Mouse (Mus musculus) myocyte (in vitro differentiated cells): ENCODE results near the gene Thoc3.

ENCODE experiments used
- CEBPB ChIP-seq: IDR thresholded peaks from 2 replicates; pipeline ENCODE4 v1.6.1; 2011; ENCODE audit warnings: mild to moderate bottlenecking, moderate library complexity; ENCODE audit not compliant: poor library complexity, insufficient read depth, severe bottlenecking
- POLR2A ChIP-seq: IDR thresholded peaks from one replicate; pipeline ENCODE4 v1.6.1; 2011; ENCODE audit warnings: low read depth, mild to moderate bottlenecking, control low read depth, moderate library complexity; ENCODE audit not compliant: insufficient read length
- POLR2AphosphoS2 ChIP-seq: IDR thresholded peaks from one replicate; pipeline ENCODE4 v1.6.1; 2011; ENCODE audit warnings: low read depth, control low read depth; ENCODE audit not compliant: insufficient read length
- TCF12 ChIP-seq: IDR thresholded peaks from one replicate; pipeline ENCODE4 v1.6.1; 2011; ENCODE audit warnings: mild to moderate bottlenecking, control low read depth; ENCODE audit not compliant: poor library complexity, insufficient read depth, severe bottlenecking
- TCF3 ChIP-seq: IDR thresholded peaks from one replicate; pipeline ENCODE4 v1.6.1; 2011; ENCODE audit warnings: low read depth, control low read depth; ENCODE audit not compliant: insufficient read length
- USF1 ChIP-seq: IDR thresholded peaks from one replicate; pipeline ENCODE4 v1.6.1; 2011; ENCODE audit warnings: low read depth, mild to moderate bottlenecking, control low read depth, moderate library complexity

GRCm38 (mm10) chr13:54415059-54415458 lies 53.6 kb downstream of the Thoc3 start:
- TF ChIP-seq TCF3 (no peak), CEBPB (no peak), POLR2A (no peak), USF1 (no peak), TCF12 (no peak), POLR2AphosphoS2 (no peak)
